19 mouse cellular contexts compared by ENCODE assay signal in the genomic region with DNA sequence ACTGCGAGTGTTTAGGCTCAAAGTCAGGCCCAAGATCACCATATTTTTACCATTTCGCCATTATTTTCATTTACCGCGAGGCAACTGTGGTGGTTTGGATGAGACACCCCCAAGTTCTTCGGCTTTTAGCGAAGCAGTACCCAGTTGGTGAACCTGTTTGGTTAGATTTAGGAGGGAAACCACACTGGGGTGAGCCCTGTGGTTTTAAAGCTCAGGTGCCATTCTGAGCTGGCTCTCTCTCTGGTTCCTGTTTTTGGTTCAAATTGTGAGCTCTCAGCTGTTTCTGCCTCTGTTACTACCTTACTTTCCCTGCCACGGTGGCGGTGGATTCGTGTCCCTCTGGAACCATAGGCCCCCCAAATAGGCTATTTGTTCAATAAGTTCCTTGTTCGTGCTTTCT.
"Had no signal": no experiment of that assay in that cellular context is flagged by ENCODE, and none has a peak within 500 bp of the region (broad histone marks: within the 10 kb centered on the region; RNA-seq: fewer than 3 reads in every experiment).

No protein-coding gene starts in this region.

- H3K4me2 ChIP-seq: liver, embryonic 13.5 days; midbrain, embryonic 12.5 days; stomach, embryonic 15.5 days had no signal

- H3K27ac ChIP-seq: layer of hippocampus, adult 2 months; liver, embryonic 13.5 days; midbrain, embryonic 12.5 days; stomach, embryonic 15.5 days had no signal

- H3K9me3 ChIP-seq: liver, embryonic 13.5 days; midbrain, embryonic 12.5 days; stomach, embryonic 15.5 days had no signal

- ATAC-seq: midbrain, embryonic 16.5 days had no signal

- H3K4me3 ChIP-seq: layer of hippocampus, adult 2 months; liver, embryonic 13.5 days; midbrain, embryonic 12.5 days; myocyte; stomach, embryonic 15.5 days had no signal

- H3K9ac ChIP-seq: liver, embryonic 13.5 days; midbrain, embryonic 12.5 days; stomach, embryonic 15.5 days had no signal

- H3K36me3 ChIP-seq: liver, embryonic 13.5 days; midbrain, embryonic 12.5 days; stomach, embryonic 15.5 days had no signal

- H3K27me3 ChIP-seq: liver, embryonic 13.5 days; midbrain, embryonic 12.5 days; stomach, embryonic 15.5 days had no signal

- DNase-seq: kidney, adult 18-20 months; kidney, adult 9 months; kidney, postnatal 14 days; layer of hippocampus, adult 9-11 months; liver, embryonic 13.5 days; lung, adult 2 months; lung, postnatal 14 days; lung, postnatal 4 days; right cerebral cortex, adult 18-20 months; right cerebral cortex, postnatal 14 days; right cerebral cortex, postnatal 4 days; thymus, adult 2 months; thymus, postnatal 14 days; thymus, postnatal 4 days had no signal
